Mouse (Mus musculus) frontal cortex, adult 2 months (tissue): Measurements from ENCODE around the gene Cpt1c. TPM values are rescaled to one million over a fixed set of nuclear protein-coding genes. Genes with fewer than 3 reads are reported as not detected.

Experiments used
- DNase-seq, 2 experiments: peaks; one replicate each; pipeline ENCODE4 v3.0.0; 2022; ENCODE audit warnings: low spot score in 1 of 2; ENCODE audit errors: extremely low spot score in 1 of 2
- polyA plus RNA-seq: library from polyadenylated mRNA; depleted of rRNA; stranded (reverse); fragments of >200 nt; gene quantifications from 2 replicates; pipeline ENCODE4 v1.2.3, GENCODE M21; 2012

Gene Cpt1c
- polyA plus RNA-seq, 1 experiment, result 151 TPM

GRCm38 (mm10) chr7:45000539-45001114 lies 26.0 kb upstream of the Cpt1c start:
- no peak for DNase-seq

DNA sequence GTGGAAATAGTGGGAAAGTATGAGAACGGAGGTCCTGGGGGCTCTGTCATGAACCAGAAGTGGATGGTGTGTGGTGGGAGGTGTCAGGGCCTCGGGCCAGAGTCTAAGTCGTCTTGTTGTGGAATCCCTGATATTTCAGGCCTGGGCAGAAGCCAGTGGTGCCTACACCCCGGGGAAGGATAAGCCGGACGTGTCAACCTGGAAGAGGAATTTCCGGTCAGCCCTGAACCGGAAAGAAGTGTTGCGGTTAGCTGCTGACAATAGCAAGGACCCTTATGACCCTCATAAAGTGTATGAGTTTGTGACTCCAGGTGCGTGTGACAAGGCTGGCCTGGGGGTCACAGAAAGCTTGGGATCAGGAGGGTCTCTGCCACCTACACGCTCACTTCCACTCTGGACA lies 25.1 kb upstream of the Cpt1c start:
- DNase-seq, result no peak

DNA sequence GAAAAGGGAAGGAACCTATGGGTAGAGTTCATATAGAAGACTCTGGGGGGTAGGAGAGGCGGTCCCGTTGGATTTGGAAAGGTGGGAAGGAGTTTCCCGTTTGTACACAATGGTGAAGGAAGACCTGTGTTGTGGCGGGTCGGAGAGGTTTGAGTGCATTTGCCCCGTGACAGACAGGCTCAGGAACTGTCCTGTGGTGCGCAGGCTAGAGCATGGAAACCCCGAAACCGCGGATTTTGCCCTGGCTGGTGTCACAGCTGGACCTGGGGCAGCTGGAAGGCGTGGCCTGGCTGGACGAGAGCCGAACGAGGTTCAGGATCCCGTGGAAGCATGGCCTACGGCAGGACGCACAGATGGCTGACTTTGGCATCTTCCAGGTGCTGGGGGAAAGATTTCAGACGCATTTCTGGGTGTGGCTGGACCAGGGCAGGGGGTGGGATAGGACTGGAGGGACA lies 23.9 kb upstream of the Cpt1c start, which contains the start of gene Bcl2l12:
Bcl2l12 (minus strand) TSS at position 212 of the 455 bp plus-strand sequence.
- no peak for DNase-seq

DNA sequence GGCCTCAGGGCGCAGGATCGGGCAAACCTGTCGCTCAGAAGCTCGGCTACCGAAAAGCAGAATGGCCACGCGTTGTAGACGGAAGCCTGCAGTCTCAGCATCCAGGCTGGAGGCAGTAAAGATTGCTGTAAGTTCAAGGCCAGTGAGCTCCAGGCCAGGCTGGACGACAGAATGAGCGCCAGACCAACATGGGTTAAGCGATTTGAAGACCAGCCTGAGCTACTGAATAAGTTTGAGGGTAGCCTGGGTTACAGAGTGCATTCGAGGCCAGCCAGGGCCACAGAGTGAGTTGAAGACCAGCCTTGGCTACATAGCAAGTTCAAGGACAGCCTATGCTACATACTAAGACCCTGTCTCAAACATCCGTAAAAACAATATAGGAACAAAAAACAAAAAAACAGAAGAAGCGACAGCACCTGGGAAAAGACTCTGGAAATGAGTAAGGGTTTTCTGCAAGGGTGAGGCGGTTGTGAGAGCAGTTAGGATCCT lies 23.3 kb upstream of the Cpt1c start:
- DNase-seq, result no peak

DNA sequence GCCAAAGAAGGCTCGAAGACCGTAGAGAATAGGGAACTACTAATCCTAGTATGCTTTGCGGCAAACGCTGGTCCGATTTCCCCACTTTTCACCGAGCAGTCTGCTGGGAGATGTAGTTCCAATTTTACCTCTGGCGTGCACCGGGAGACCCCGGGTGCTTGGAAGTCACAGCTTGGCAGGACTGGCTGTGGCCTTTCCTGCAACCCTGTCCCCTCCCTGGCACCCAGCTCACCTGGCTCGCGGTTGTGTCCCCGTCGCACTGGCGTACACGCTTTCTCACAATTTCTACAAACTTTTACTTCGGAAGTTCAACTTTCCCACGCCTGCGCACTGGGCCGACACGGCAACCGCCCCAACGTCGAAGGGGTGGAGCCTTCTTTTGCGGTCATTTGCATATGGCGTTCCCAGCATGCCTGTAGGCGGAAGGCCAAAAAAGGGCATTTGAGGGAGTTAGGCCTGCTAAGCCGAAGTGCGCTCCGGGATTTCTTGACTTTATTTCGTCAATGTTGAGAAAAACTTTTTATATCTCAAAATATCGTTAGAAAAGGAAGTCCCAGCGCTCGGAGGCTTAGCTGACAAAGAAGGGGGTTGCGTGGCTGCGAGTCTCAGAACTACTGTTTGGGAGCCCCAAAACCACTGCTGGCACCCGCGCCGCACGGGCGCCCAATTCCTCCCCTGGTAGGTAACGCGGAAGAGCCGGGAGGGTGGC lies 22.7 kb upstream of the Cpt1c start, which contains the start of gene Irf3:
Irf3 (plus strand) TSS at position 418 of the 709 bp plus-strand sequence.
- DNase-seq, result peak; percentile 90 to 98

- DNase-seq, result no peak
Measured at GRCm38 (mm10) chr7:44996672-44997071, 22.0 kb upstream of the Cpt1c start.

DNA sequence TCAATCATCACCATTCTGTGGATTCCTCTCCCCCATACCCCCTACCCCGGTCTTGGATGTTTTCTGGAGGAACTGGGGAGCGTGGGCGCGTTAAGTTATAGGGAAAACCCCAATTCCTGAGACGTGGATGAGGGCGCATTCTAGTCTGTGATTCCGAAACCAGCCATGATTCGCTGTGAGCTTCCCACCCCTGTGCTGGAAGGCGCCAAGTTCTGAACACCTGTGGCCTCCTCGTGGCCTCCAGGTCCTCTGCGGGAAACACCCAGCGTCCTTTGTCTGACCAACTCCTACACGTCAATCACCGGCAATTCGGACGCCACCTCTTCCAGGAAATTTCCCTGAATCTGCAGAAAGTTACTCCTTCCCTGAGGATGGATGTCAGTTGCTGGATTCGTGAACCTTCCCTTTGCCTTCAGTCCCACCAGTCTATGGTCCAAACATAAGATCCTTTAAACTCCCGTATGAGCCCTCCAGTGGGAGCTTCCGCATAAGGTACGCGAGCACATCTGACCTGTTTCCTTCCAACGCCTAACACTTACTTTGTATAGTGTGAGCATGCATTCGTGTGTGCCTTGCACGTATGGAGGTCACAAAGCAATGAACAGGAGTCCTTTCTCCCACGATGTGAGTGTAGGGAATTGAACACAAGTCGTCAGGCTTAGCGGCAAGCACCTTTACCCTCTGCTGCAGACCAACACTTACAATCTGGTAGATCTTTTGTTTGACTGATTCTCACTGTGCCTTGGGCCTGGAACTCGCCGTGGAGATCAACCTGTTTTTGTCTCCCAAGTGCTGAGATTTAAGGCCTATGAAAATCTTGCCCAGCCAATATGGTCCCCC lies 12.4 kb upstream of the Cpt1c start:
- DNase-seq, result no peak

GRCm38 (mm10) chr7:44986192-44986878 lies 11.7 kb upstream of the Cpt1c start, which contains the start of gene Prmt1:
Prmt1 (minus strand) TSS chr7:44986568.
- peak; percentile 99 to 100 for DNase-seq

DNA sequence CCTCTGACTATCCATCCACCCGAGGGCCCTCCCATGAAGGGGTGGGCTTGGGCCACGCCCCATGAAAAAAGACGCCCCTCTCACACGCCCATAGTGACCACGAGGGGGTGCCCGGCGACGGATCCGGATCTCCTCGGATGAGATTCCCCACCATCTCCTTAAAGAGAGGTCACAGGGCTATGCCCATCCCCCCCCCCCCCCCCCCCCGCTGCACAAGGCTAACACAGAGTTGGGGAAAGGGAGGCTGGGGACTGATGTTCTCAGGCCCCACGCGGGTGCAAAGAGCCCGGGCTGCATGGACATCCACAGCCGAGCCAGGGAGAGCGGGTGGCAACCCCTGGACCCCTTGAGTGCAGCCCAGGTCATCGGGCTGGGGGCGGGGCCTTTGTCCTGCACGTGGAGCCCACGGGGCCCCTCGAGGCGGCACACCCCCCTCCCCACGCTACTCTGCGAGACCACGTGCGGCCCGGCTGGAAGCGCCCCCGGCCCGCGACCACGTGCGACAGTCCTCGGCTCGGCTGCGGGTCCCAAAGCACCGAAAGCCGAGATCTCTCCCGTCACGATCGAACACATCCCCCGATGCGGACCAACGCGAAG lies 11.0 kb upstream of the Cpt1c start:
- peak in 1 of 2 experiments; percentile 48 for DNase-seq

- no peak for DNase-seq
Measured at GRCm38 (mm10) chr7:44984833-44985164, 10.1 kb upstream of the Cpt1c start.

DNA sequence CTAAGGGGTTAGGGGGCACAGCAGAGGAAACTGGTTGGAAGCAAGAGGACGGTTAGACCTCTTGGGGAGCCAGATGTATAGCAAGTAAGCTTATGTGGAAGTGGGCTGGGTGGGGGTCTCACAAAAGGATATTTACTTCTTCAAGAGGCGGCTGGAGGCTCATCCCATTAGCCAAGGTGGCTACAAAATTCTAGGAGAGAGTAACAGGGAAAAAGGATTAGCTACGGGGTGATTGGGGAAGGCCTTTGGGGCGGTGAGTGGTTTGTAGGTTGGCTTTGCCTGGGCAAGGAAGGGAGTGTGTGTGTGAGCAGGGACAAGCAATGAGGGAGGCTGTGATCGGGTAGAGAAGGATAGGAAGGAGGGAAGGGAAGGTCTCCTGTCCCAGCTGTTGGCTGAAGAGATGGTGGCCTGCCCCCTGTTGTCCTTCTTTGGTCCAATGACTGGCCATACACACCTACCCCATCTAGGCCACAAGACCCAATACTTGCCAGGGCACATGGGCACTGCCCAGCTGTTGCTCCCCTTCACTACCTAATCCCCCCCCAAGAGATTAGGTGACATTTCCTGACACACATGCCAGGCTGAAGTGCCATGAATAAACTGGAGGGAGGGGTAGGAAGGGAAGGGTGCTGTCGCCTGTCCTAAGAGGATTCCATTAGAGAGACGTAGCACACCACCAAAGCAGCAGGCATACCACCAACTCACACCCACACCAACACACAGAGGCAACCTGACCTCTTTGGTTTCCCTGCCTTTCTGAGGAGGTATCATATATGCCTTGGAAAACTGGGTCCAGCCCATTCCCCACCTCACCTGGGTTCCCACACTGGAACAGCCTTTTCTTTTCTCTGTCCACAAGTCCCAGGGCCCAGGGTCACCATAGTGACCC lies 9.5 kb upstream of the Cpt1c start:
- no peak for DNase-seq

GRCm38 (mm10) chr7:44983085-44983484 lies 8.4 kb upstream of the Cpt1c start:
- DNase-seq, result peak in 1 of 2 experiments; percentile 92

DNA sequence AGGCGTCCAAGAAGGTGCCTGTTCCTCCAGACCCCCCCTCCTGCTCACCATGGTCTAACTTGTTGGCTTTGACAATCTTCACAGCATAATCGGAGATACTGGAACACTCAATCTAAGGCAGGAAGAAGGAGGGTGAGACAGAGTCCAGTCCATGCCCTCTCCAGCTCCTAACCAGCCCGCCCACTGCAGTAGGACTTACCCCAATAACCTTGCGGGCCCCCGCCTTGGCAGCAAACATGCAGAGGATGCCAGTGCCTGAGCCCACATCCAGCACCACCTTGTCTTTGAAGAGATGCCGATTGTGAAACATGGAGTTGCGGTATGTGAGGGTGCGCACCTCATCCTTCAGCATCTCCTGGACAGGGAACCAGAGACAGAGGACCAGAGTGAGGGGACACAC lies 6.9 kb upstream of the Cpt1c start:
- DNase-seq, result no peak

DNA sequence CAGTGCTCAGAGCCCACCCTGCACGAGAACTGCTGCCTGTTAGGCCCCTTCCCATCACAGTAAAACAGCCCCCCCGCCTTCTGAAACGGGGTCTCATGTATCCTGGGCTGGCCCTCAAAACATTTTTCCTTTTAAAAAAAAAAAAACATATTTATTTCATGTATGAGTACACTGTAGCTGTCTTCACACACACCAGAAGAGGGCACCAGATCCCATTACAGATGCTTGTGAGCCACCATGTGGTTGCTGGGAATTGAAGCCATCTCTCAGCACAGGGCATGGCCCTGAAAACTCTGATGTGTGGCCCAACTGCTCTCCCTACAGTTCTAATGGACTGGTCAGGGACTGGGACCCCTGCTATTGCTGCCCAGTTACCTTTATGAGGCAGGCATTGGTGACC lies 3.6 kb upstream of the Cpt1c start:
- no peak for DNase-seq

GRCm38 (mm10) chr7:44975117-44975419 lies 417 bp upstream of the Cpt1c start:
- DNase-seq, result no peak

GRCm38 (mm10) chr7:44973415-44974130 lies 1.1 kb downstream of the Cpt1c start:
- DNase-seq, result no peak

- no peak for DNase-seq
Measured at GRCm38 (mm10) chr7:44971142-44971541, 3.5 kb downstream of the Cpt1c start.

DNA sequence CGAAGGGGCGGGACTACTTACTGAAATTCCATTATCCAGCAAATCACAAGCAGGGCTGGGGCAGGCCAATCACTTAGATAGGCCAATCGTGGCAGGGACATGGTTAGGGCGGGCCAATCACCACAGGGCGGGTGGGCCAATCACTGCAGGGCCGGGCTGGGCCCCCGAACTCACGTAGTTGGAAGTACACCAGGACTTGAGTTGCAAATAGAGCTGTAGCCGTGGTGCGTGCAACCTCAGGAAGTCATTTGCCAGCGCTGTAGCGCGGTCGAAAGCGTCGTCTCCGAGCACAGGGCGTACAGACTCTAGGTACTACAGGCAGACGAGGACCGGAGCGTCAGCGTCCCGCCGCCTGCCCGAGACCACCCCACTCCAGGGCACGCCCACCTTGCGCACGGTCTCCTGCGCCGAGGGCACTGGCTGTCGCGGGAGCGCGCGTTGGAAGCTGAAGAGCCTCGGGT lies 4.4 kb downstream of the Cpt1c start:
- peak; percentile 81 to 88 for DNase-seq

- no peak for DNase-seq
Measured at GRCm38 (mm10) chr7:44966638-44967037, 8.0 kb downstream of the Cpt1c start.
